Mouse (Mus musculus): ENCODE data around the gene Mtch1.

The Mtch1 gene

DNA sequence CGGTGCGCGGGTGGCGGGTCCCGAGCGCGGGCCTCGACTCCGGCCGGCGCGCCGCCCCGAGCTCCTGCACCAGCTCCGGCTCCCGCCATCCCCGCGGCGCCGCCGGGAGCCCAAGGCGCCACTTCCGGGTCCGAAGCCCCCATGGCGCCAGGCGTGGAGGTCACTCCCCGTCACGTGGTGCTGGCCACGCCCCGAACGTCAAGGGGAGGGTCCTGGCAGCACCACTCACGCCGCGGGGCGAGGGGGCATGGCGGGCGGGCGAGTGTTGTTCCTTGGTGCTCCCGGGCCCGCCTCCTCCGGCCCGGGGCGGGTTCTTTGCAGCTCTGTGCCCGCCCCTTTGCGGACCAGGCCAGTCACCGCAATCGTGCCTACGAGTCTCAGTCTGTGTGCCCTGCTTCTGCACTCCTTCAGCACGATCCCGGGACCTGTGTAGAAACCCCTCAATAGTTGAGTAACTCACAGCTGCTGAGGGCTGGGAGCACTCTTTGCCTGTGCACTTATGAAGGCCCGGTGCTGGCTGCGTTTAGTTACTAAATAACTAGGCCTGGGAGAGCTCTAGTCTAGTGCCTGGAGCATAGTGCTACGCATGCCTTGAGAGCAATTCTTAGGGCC, at the start of gene Mtch1:
Mtch1 (minus strand) TSS at position 290 of the 612 bp plus-strand sequence.
- WGBS, result under 1% methylated on average over 46 of the region's 53 CpGs

GRCm38 (mm10) chr17:29396821-29397242, 49.1 kb upstream of the Mtch1 start:
- WGBS, result 6% methylated on average over 6 of the region's 6 CpGs

- 56% methylated on average over 6 of the region's 6 CpGs for whole genome bisulfite sequencing
Observed at GRCm38 (mm10) chr17:29396056-29396799, 48.5 kb upstream of the Mtch1 start.

DNA sequence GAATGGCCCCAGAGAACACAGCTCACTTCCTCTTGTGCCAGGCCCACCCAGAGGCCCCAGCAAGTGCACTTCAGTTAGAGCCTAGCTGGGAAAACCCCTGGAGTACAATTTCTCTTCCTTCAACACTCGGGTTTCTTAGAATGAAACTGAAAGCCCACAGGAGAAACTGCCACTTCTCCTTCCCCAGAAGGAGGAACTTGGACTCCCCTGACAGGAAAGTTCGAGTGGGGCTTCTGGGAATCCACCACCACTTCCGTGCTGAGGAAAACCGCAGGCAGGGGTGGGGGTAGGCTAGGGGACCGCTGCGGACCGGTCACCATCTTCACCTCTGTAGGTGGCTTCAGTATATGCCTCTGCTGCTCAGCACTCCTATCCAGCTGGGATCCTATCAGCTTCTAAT, 47.6 kb upstream of the Mtch1 start:
- 63% methylated on average over 7 of the region's 7 CpGs for WGBS

DNA sequence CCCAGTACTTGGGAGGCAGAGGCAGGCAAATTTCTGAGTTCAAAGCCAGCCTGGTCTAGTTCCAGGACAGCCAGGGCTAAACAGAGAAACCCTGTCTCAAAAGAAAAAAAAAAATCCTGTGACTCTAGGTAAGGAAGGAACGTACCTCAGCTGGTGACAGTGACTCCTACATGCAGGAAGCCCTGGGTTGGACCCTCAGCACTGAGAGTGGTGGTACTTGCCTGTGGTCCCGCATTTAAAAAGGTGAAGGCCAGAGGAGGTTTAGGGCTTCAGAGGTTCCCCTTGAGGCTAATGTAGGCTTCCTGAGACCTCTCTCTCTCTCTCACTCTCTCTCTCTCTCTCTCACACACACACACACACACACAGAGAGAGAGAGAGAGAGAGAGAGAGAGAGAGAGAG, 47.0 kb upstream of the Mtch1 start:
- 88% methylated on average over 2 of the region's 2 CpGs for WGBS

DNA sequence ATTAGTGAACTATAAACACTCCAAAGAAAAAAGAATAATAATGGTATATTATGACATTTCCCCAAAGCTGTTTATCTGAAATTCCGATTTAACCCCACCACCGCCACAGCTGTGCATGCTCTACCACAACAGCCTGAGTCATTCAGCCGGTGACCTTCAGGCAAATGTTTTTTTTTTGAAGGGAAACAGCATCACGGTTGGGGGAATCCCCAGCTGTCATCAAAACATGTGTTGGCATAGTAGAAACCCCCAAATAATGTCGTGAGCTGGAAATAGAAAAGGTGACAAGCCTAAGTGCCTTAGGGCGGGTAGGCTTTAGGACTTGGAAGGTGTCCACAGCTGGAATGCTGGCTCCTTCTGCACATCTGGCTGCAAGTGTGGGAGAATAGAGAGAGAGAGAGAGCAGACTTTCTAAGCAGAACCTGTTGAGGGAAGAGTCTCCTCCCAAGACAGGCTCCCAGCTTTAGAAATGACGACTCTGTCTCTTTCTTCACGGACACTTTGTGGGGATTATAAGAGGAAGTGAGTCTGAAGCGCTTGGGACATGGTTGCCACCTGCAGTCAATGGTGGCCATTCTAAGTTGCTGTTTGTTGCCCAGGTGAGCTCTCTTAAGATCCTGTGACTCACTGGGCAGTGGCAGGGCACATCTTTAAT, 46.5 kb upstream of the Mtch1 start:
- 70% methylated on average over 9 of the region's 9 CpGs for WGBS

- WGBS, result 72% methylated on average over 14 of the region's 14 CpGs
Observed at GRCm38 (mm10) chr17:29393335-29394089, 45.8 kb upstream of the Mtch1 start.

DNA sequence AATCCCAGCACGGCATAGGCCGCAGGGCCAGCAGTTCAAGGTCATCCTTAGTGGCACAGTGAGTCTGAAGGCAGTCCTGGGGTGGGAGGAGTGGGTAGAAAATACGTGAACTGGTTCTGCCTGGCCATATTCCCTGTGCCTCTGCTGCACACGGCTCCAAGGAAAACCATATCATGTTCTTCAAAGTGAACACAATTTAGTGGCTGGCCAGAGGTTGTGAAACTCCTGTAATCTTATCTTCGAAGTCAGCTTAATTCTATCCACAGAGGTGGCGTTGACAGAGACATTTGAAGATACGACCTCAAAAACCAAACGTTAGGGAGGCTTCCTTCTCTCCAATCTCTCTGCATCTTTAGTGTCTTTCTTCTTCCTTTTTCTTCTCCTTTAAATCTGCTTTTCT, 43.5 kb upstream of the Mtch1 start:
- 89% methylated on average over 8 of the region's 8 CpGs for WGBS

DNA sequence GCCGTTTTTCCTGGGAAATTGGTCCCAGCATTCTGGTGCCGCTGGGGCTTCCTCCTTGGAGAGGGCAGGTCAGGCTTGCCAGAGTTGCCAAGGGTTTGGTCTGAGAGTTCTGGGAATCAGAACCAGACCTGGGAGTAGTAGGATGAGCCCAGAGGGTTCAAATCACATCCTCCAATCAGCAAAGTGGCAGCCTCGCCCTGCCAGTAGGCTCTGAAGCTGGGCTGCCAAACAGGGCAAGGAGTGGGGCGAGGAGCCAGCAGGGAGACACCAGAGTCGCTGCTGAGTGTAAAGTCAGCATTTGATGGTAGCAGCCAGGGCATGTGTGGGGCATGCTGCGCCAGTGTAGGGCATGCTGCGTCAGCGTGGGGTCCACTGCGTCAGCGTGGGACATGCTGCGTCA, 41.2 kb upstream of the Mtch1 start:
- WGBS, result 81% methylated on average over 11 of the region's 11 CpGs

GRCm38 (mm10) chr17:29385746-29386145, 38.0 kb upstream of the Mtch1 start:
- WGBS, result 75% methylated on average over 6 of the region's 6 CpGs

DNA sequence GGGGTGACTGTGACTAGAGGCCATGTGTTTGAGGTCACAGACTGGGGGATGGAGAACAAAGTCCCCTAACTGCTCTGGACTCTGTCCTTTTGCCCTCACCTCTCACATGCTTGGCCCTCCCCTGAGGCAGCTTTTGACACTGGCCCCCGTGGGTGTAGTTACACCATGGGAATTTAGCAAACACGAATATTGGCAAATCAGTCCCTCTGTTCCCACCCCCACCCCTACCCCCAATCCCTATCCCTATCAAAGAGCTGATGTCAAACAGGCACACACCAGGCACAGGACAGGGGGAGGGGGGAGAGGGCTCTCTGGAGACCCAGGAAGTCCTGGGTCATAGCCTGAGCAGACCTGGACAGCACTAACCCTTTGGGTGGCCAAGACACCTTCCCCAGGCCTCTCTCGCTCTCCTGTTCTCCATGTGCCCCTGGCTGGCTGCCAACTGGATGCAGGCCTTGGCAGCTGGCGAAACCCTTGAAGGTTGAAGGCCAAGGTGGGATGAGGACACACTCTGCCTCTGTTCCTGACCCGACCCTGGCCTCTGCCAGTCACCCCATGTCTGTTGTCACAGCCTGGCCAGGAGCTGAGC, 37.2 kb upstream of the Mtch1 start:
- 66% methylated on average over 5 of the region's 5 CpGs for WGBS

DNA sequence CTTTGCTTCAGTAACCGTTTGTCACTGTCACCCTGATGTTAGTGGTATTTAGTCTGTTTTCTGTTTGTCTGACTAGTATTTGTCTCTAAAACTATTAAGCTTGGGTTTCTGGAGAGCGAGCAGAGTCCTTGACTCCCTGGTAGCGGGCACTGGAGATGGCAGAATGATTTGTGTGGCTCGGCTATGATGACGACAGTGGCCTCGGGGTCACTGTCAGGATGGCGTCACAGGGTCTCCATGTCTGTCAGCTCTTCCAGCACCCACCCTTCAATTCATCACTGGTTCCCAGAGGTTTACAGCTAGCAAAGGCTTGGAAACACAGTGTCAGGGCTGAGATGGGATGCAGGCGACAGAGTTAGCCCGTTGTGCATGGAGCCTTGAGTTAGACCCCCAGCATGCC, 36.2 kb upstream of the Mtch1 start:
- WGBS, result 93% methylated on average over 9 of the region's 9 CpGs

DNA sequence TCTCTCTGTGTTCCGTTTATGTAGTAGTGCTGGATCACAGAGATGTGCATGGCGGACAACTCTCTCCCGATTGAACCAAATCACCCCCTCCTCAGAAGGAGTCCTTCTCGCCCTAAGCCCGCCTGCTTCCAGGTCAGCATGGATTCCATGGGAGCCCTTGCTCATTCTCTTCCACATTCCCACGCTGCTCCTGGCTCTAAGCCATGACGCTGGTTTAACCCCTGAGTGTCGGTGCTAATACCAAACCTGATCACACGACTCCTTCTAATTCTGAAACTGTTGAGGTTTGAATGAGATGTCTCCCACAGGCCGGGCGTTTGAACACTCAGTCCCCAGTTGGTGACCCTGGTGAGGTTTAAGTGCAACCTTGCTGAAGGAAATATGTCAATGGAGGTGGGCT, 34.7 kb upstream of the Mtch1 start:
- 64% methylated on average over 11 of the region's 11 CpGs for WGBS

DNA sequence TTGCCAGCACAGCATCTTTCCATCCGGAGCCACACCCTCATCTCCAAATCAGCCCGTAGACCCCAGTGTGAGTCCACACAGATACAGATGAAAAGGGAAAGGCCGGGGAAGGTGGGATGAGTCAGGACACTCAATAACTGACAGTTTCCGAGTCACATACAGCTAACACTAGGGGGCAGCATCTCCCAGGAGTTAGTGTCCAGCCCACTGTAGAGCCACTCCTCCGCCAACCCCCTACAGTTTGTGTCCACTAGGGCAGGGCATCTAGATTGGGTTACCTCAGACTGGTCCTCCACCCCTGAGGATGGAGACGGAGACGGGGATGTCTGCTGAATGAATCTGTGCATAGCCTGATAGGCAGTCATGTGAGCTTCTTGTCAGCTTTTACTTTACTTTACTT, 33.7 kb upstream of the Mtch1 start:
- WGBS, result 27% methylated on average over 7 of the region's 7 CpGs

DNA sequence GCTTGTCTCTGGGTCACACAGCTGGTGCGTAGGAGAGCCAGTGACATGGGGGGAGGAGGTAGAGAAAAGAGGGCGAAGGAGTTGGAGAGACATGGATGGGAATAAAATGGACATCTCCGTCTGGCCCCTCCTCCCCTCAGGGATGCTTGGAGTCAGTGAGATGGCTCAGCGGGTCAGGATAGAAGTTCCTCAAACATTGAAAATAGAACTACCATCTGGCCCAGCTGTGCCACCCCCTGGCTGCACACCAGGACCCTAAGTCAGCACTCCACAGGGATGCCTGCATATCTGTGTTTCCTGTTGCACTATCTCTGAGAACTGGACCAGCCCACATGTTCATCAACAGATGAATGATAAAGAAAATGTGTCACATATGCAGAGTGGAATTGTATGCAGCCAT, 32.5 kb upstream of the Mtch1 start:
- 81% methylated on average over 4 of the region's 4 CpGs for WGBS

DNA sequence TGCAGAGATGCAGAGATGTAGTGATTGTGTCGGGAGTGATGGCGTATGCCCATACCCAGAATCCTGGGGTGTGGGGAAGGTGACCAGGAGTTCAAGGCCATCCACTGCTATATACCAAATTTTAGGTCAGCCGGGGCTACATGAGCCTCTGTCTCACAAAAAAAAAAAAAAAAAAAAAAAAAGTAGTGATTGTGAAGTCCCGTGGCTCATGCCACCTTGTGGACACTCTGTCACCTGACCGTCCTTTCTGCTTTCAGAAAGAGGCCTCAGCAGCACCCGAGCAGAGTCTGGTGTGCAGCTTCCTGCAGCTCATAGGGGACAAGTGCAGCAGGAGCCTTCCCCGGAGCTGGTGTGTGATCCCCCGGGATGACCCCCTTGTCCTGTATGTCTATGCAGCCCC, 30.3 kb upstream of the Mtch1 start:
- WGBS, result 82% methylated on average over 8 of the region's 8 CpGs

DNA sequence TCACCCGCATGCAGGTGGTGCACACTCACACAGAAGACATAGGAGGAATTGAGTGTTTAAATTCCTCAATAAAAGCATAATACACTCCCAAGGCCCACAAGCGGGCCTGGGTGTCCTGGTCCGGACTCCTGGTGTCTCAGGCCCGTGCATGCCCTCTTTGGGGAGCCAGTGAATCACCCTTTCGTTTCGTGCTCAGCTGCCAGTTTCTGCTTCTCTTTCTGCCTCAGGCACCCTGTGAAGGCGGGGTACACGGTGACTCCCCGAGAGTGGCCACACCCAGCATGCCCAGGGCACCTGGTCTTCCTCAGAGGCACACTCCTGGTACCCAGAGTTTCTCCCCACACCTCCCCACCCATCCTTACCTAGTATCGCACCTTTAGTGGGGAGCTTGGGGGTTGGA, 28.1 kb upstream of the Mtch1 start:
- 89% methylated on average over 10 of the region's 10 CpGs for WGBS

GRCm38 (mm10) chr17:29370984-29371723, 23.4 kb upstream of the Mtch1 start:
- WGBS, result 8% methylated on average over 5 of the region's 5 CpGs

DNA sequence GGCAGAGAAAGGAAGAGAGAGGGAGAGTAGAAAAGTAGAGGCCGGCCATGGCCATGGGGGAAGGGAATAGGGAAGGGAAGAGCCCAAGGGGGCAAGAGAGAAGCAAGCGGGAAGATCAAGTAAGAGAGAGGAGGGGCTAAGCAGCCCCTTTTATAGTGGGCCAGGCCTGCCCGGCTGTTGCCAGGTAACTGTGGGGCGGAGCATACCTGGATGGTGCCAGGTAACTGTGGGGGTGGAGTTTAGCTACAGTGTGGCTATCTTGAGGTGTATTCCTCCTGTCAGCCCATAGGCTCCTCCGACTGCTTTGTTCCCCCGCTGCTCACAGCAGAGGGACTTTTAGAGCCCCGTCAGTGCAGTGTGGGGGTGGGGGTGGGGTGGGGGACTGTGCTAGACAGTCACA, 21.0 kb upstream of the Mtch1 start:
- WGBS, result 57% methylated on average over 7 of the region's 7 CpGs

DNA sequence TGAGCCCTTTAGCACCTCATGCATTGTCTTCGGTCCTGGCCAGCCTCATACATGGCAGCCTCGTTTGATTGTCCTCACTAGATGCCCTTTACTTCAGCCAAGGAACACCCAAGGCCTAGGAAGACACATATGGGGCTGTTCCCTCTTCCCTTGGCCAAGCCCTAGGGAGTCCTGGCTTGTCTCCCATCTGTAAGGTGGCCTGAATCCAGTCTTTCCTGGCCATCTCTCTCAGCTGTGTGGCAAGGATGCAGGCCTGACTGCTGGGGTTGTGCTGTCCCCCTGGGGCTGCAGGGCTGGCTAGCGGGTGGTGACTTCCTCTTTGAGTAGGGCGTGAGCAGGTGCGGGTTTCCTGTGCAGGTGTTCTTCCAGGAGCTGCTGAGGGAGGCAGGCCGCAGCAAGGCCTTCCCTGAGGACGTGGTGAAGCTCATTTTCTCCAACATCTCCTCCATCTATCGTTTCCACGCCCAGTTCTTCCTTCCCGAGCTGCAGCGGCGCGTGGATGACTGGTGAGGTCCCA, 17.4 kb upstream of the Mtch1 start:
- 89% methylated on average over 13 of the region's 13 CpGs for WGBS

GRCm38 (mm10) chr17:29363109-29363508, 15.4 kb upstream of the Mtch1 start:
- WGBS, result 78% methylated on average over 8 of the region's 8 CpGs

Measured in cerebral cortex, adult 2 months (tissue).